Mouse (Mus musculus): ENCODE data around the gene Zcchc2.

- TF ChIP-seq POLR2A (IDR thresholded peaks at IDR 0.05; ENCODE audit: low read depth, low read length): no peak
- no peak for TF ChIP-seq CTCF (IDR thresholded peaks at IDR 0.05; ENCODE audit: extremely low read depth, insufficient read length, insufficient replicate concordance, low read depth, low read length)
Observed at GRCm38 (mm10) chr1:105961472-105961871, 28.7 kb upstream of the Zcchc2 start.
